Mouse (Mus musculus) bone marrow macrophage, adult 2 months (primary cell): ENCODE measurements at regions not wholly inside any gene's neighbourhood (a gene's known extent, or its start where the extent isn't known, plus 50 kb on each side); places are given as distances from the start of the nearest gene placed in this dataset.

ENCODE experiments used
- CTCF ChIP-seq: IDR thresholded peaks from 2 replicates; pipeline ENCODE4 v1.5.1; 2012; ENCODE audit warnings: low read depth, mild to moderate bottlenecking, low read length, moderate library complexity
- POLR2A ChIP-seq: IDR thresholded peaks from 2 replicates; pipeline ENCODE4 v1.6.1; 2012; ENCODE audit warnings: mild to moderate bottlenecking, low read depth, low read length, borderline replicate concordance

- TF ChIP-seq CTCF: no peak
- TF ChIP-seq POLR2A: no peak
Observed at GRCm38 (mm10) chr16:21361406-21361805, 61.5 kb upstream of the Vps8 start.
